Mouse (Mus musculus): Measurements from ENCODE around the gene Celsr3.

GRCm38 (mm10) chr9:108815557-108815956 is 10.6 kb upstream of the Celsr3 start:
- TF ChIP-seq CTCF (IDR thresholded peaks at IDR 0.05; ENCODE audit: control insufficient read depth, insufficient read depth, low read length) (no peak), POLR2A (IDR thresholded peaks at IDR 0.05; ENCODE audit: borderline replicate concordance, control insufficient read depth, low read depth, low read length) (no peak)

Measured in bone marrow, adult 2 months (tissue).